Mouse (Mus musculus): ENCODE results near the gene Epha2.

- TF ChIP-seq E2F4 (IDR thresholded peaks at IDR 0.05; ENCODE audit: insufficient read depth) = no peak
- peak in 1 of 3 experiments; percentile 8 for TF ChIP-seq MYOG (IDR thresholded peaks at IDR 0.05; ENCODE audit: control insufficient read depth in 1 of 3, insufficient read depth in 1 of 3, insufficient read length in 2 of 3, low read depth in 2 of 3)
- peak; percentile 40 for TF ChIP-seq POLR2A (IDR thresholded peaks at IDR 0.05; ENCODE audit: insufficient read length, low read depth)
- TF ChIP-seq MAX (IDR thresholded peaks at IDR 0.05; ENCODE audit: low read depth) = peak; percentile 90
Observed at GRCm38 (mm10) chr4:141274485-141275341, 26.3 kb upstream of the Epha2 start.
